Mouse (Mus musculus) kidney, adult 2 months (tissue): ENCODE measurements around the gene Trove2.

Experiments used
- CTCF ChIP-seq: fragments of 200-500 bp; conservative IDR thresholded peaks from 2 replicates; pipeline ENCODE4 v1.5.1; 2011; ENCODE audit warnings: low read depth, mild to moderate bottlenecking, control low read depth, low read length, moderate library complexity, mixed read lengths; ENCODE audit not compliant: insufficient read depth, insufficient read length
- POLR2A ChIP-seq: fragments of 200-500 bp; IDR thresholded peaks from one replicate; pipeline ENCODE4 v1.6.1; 2011; ENCODE audit warnings: low read depth, low read length, control low read depth

DNA sequence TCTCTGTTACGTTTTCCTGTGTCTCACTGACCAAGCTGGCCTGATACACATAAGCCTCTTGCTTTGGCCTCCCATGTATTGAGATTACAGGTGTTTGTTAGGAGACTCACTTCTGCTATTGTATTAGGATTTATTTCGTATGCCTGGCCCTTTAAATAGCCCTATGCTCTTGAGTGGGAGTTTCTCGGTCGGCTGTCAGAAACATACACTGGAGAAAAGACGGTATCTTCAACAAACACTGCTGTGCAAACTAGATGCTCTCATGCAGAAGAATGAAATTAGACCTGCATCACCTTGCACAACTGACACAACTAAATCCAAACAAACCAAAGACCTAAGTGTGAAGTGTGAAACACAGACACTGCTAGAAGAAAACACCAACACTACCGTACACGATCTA is 3.8 kb downstream of the Trove2 start:
- no peak for TF ChIP-seq POLR2A
- TF ChIP-seq CTCF = no peak
